ENCODE assay signal across 7 mouse cellular contexts in genomic region chrX:158042255-158043056, GRCm38 (mm10). TPM values are rescaled to one million over a fixed set of nuclear protein-coding genes. Genes with fewer than 3 reads are reported as not detected.
DNase-seq lines count a peak whose midpoint lies in the region; ATAC-seq and TF ChIP-seq lines count a peak whose summit lies in the region.

No protein-coding gene starts in this region.

- no peaks in the 10 kb centered on the region for H3K36me3 ChIP-seq in intestine, postnatal 0 days (ENCODE audit: control insufficient read depth, insufficient read depth)

- H3K9me3 ChIP-seq in intestine, postnatal 0 days (ENCODE audit: control insufficient read depth): no peaks in the 10 kb centered on the region

- H3K4me2 ChIP-seq in intestine, postnatal 0 days (replicated peaks; ENCODE audit: low read depth): peak overlapping the region; percentile 80

- TF ChIP-seq POLR2A in embryonic fibroblast, embryonic 13.5 days (IDR thresholded peaks at IDR 0.05; ENCODE audit: low read depth, low read length): no peak

- no peak for ATAC-seq in intestine, postnatal 0 days
- ATAC-seq in monocyte, adult 5-6 weeks (replicated peaks; ENCODE audit: insufficient number of reproducible peaks, low FRiP score, low TSS enrichment, poor library complexity, severe bottlenecking): no peak

- no peak for TF ChIP-seq CTCF in embryonic fibroblast, embryonic 13.5 days (IDR thresholded peaks at IDR 0.05; ENCODE audit: borderline replicate concordance, insufficient read depth, low read length)
- TF ChIP-seq CTCF in intestine, postnatal 0 days (IDR thresholded peaks at IDR 0.05; ENCODE audit: low read depth): peak; percentile 37; the same call in 1 of the 2 replicates

- H3K9ac ChIP-seq in intestine, postnatal 0 days (ENCODE audit: low read depth, low read length): no peak overlapping the region

- 16% methylated on average over 60 of the region's 62 CpGs for WGBS in intestine, postnatal 0 days

- H3K4me3 ChIP-seq in embryonic fibroblast, embryonic 13.5 days (ENCODE audit: insufficient read depth, low read length): peak overlapping the region; percentile 40
- H3K4me3 ChIP-seq in intestine, postnatal 0 days (ENCODE audit: low read depth, low read length): peak overlapping the region; percentile 50

- H3K4me1 ChIP-seq in embryonic fibroblast, embryonic 13.5 days (ENCODE audit: control insufficient read depth, insufficient read depth, low read length): no peaks in the 10 kb centered on the region
- H3K4me1 ChIP-seq in intestine, postnatal 0 days (replicated peaks; ENCODE audit: control insufficient read depth, insufficient read depth, low read length): no peaks in the 10 kb centered on the region

- peak; percentile 2 to 4 for DNase-seq in lung, adult 18-20 months
- DNase-seq in lung, postnatal 14 days: no peak
- DNase-seq in cerebellum, adult 11 months: peak; percentile 43
- peak; percentile 31 for DNase-seq in mesoderm, embryonic 11.5 days (ENCODE audit: low read depth, low spot score)

- peaks cover 5% of the 10 kb centered on the region for H3K27me3 ChIP-seq in intestine, postnatal 0 days (replicated peaks; ENCODE audit: control insufficient read depth, insufficient read depth, low read length)

- H3K27ac ChIP-seq in embryonic fibroblast, embryonic 13.5 days (ENCODE audit: insufficient read depth, low read length): no peak overlapping the region
- no peak overlapping the region for H3K27ac ChIP-seq in intestine, postnatal 0 days (ENCODE audit: low read depth, low read length)

RNA-seq across cellular contexts. Expression of gene Cnksr2, which starts 0.6 kb away (rescaled TPM):
- 0.17 and 0.65 TPM in 2 replicates for polyA plus RNA-seq in embryonic fibroblast, embryonic 13.5 days (2011; ENCODE audit: insufficient read length, low read depth, missing spikeins)
- polyA plus RNA-seq in intestine, postnatal 0 days (2015; fragmentation: Nextera tagmentation; extraction: Ambion mirVana): 0.13 and 0.18 TPM in 2 replicates
- total RNA-seq in monocyte, adult 5-6 weeks (2017): not detected in 3 replicates
